Comparison of ENCODE assay signal across 8 mouse cellular contexts in genomic region chr4:147809292-147809965, GRCm38 (mm10). TPM values are rescaled to one million over a fixed set of nuclear protein-coding genes. Genes with fewer than 3 reads are reported as not detected.
A peak's percentile ranks its signal among the peaks of the same experiment; 100 is the strongest.
DNase-seq lines count a peak whose midpoint lies in the region; ATAC-seq and TF ChIP-seq lines count a peak whose summit lies in the region.
"Not testable (repeated sequence)": the region's sequence is repeated elsewhere in the genome, so short reads cannot be mapped to it uniquely, and the experiment has no call there.

Gene Zfp984 (minus strand): TSS chr4:147809788.

- ATAC-seq in erythroid progenitor cell, adult 5-6 weeks (replicated peaks; ENCODE audit: low FRiP score, poor library complexity, severe bottlenecking), result peak; percentile 67
- not testable (repeated sequence) for ATAC-seq in heart, embryonic 14.5 days (ENCODE audit: insufficient number of reproducible peaks, insufficient read depth, low FRiP score, low read depth); midbrain, embryonic 14.5 days (ENCODE audit: low FRiP score, low TSS enrichment)
- ATAC-seq in liver, embryonic 13.5 days (ENCODE audit: low read depth), result peak; percentile 74

- H3K27me3 ChIP-seq in heart, embryonic 14.5 days (ENCODE audit: control insufficient read depth, insufficient read depth, low read length); kidney, adult 2 months (replicated peaks; ENCODE audit: control insufficient read depth, insufficient read depth, low read length); liver, embryonic 13.5 days; midbrain, embryonic 14.5 days (ENCODE audit: control insufficient read depth, insufficient read depth, low read length): not testable (repeated sequence)

- H3K9me3 ChIP-seq in heart, embryonic 14.5 days (ENCODE audit: control insufficient read depth, low read length); liver, embryonic 13.5 days (replicated peaks); midbrain, embryonic 14.5 days (ENCODE audit: control insufficient read depth, low read length): not testable (repeated sequence)

- not testable (repeated sequence) for TF ChIP-seq CTCF in kidney, adult 2 months (conservative IDR thresholded peaks at IDR 0.05; ENCODE audit: insufficient read depth, insufficient read length, low read depth, low read length)

- H3K36me3 ChIP-seq in heart, embryonic 14.5 days (ENCODE audit: control insufficient read depth, insufficient read depth, low read length); kidney, adult 2 months (ENCODE audit: control insufficient read depth, insufficient read depth, low read length); liver, embryonic 13.5 days; midbrain, embryonic 14.5 days (ENCODE audit: control insufficient read depth, insufficient read depth, low read length): not testable (repeated sequence)

- not testable (repeated sequence) for TF ChIP-seq POLR2A in kidney, adult 2 months (IDR thresholded peaks at IDR 0.05; ENCODE audit: low read depth, low read length)

- H3K4me1 ChIP-seq in heart, embryonic 14.5 days (ENCODE audit: control insufficient read depth in 2 of 2, insufficient read depth in 2 of 2, low read length in 2 of 2); kidney, adult 2 months (ENCODE audit: control insufficient read depth, insufficient read depth, low read length); midbrain, embryonic 14.5 days (ENCODE audit: control insufficient read depth, insufficient read depth, low read length): not testable (repeated sequence)
- peaks cover 19% of the 10 kb centered on the region for H3K4me1 ChIP-seq in liver, embryonic 13.5 days (replicated peaks)

- H3K4me3 ChIP-seq in heart, embryonic 14.5 days (ENCODE audit: control insufficient read depth in 1 of 2, insufficient read depth in 1 of 2, low read depth in 1 of 2, low read length in 2 of 2), result peak within 1 kb of the TSS; percentile 55 to 56
- peak within 1 kb of the TSS; percentile 62 for H3K4me3 ChIP-seq in kidney, adult 2 months (ENCODE audit: insufficient read depth, low read depth, low read length)
- H3K4me3 ChIP-seq in liver, embryonic 13.5 days (replicated peaks), result peak within 1 kb of the TSS; percentile 69
- peak within 1 kb of the TSS; percentile 33 for H3K4me3 ChIP-seq in midbrain, embryonic 14.5 days (replicated peaks; ENCODE audit: low read depth, low read length)

- peak within 1 kb of the TSS; percentile 73 for H3K9ac ChIP-seq in heart, embryonic 14.5 days (ENCODE audit: low read length)
- H3K9ac ChIP-seq in liver, embryonic 13.5 days, result peak within 1 kb of the TSS; percentile 78
- 0 out of 2 replicates have a peak within 1 kb of the TSS, but pooled peaks have one; percentile 7 for H3K9ac ChIP-seq in midbrain, embryonic 14.5 days (replicated peaks; ENCODE audit: low read length)

- 9% methylated on average over 15 of the region's 15 CpGs for WGBS in heart, embryonic 14.5 days
- WGBS in kidney, adult 2 months, result 11% methylated on average over 15 of the region's 15 CpGs
- WGBS in liver, embryonic 13.5 days (ENCODE audit: insufficient replicate concordance), result 4% methylated on average over 15 of the region's 15 CpGs
- 18% methylated on average over 15 of the region's 15 CpGs for WGBS in midbrain, embryonic 14.5 days

- peak within 1 kb of the TSS; percentile 50 to 68 for H3K27ac ChIP-seq in heart, embryonic 14.5 days (replicated peaks in 1 of 2; ENCODE audit: control insufficient read depth in 1 of 2, insufficient read depth in 1 of 2, low read depth in 2 of 2, low read length in 2 of 2)
- H3K27ac ChIP-seq in kidney, adult 2 months (ENCODE audit: insufficient read depth, low read depth, low read length), result peak within 1 kb of the TSS; percentile 13; the same call in 1 of the 2 replicates
- H3K27ac ChIP-seq in liver, embryonic 13.5 days, result peak within 1 kb of the TSS; percentile 66
- H3K27ac ChIP-seq in midbrain, embryonic 14.5 days (replicated peaks; ENCODE audit: low read depth, low read length), result not testable (repeated sequence)

- H3K4me2 ChIP-seq in heart, embryonic 14.5 days (ENCODE audit: low read length), result peak within 1 kb of the TSS; percentile 76
- peak within 1 kb of the TSS; percentile 72 for H3K4me2 ChIP-seq in liver, embryonic 13.5 days
- peak within 1 kb of the TSS; percentile 58 for H3K4me2 ChIP-seq in midbrain, embryonic 14.5 days (ENCODE audit: low read length)

- DNase-seq in 3T3-L1 (ENCODE audit: low read depth, low spot score), result peak; percentile 73
- peak; percentile 55 for DNase-seq in adrenal gland, postnatal 10 days
- DNase-seq in kidney, adult 2 months, result peak; percentile 68
- peak; percentile 20 for DNase-seq in liver, embryonic 13.5 days
- DNase-seq in midbrain, embryonic 14.5 days, result peak; percentile 44
- peak; percentile 18 to 65 for DNase-seq in spleen, postnatal 10 days (ENCODE audit: low spot score in 2 of 2)

RNA-seq across cellular contexts. Expression of gene Zfp984, which starts in this region (rescaled TPM):
- 1 to 10 TPM; 4.5 to 6.2 TPM for total RNA-seq in adrenal gland, postnatal 10 days (2021)
- 7.2 and 20.1 TPM in 2 replicates for total RNA-seq in erythroid progenitor cell, adult 5-6 weeks (2015; ENCODE audit: low replicate concordance)
- total RNA-seq in erythroid progenitor cell, adult 5-6 weeks (2017; ENCODE audit: low replicate concordance), result 6.8 and 12.9 TPM in 2 replicates
- polyA plus RNA-seq in heart, embryonic 14.5 days (2014; fragmentation: Nextera tagmentation; extraction: Ambion mirVana), result 10.2 and 10.3 TPM in 2 replicates
- polyA plus RNA-seq in kidney, adult 2 months (2012; rRNA removed), result 0.30 and 0.70 TPM in 2 replicates
- 6.4 and 8.4 TPM in 2 replicates for polyA plus RNA-seq in liver, embryonic 13.5 days (2015; fragmentation: Nextera tagmentation; extraction: Ambion mirVana)
- 4.5 and 4.8 TPM in 2 replicates for polyA plus RNA-seq in midbrain, embryonic 14.5 days (2014; fragmentation: Nextera tagmentation; extraction: Ambion mirVana)

Comparison
In these comparisons a context has a peak if more than half of its experiments do, and no peak if none do; other contexts are left out.
1. Peak in DNase-seq, H3K4me3 ChIP-seq and H3K27ac ChIP-seq in kidney, adult 2 months; RNA of the gene not detected or under 1 TPM.
2. DNase-seq: peak in every context shown above with its lines; median percentile 73 in 3T3-L1; 68 in kidney, adult 2 months; 55 in adrenal gland, postnatal 10 days; 44 in midbrain, embryonic 14.5 days; 42 in spleen, postnatal 10 days; 20 in liver, embryonic 13.5 days.
3. H3K9ac ChIP-seq: peak in every context shown above with its lines; median percentile 78 in liver, embryonic 13.5 days; 73 in heart, embryonic 14.5 days; 7 in midbrain, embryonic 14.5 days.